Mouse (Mus musculus): ENCODE measurements around the gene Vmn1r139. TPM values are rescaled to one million over a fixed set of nuclear protein-coding genes. Genes with fewer than 3 reads are reported as not detected.

The Vmn1r139 gene
- not detected for total RNA-seq (2023)

DNA sequence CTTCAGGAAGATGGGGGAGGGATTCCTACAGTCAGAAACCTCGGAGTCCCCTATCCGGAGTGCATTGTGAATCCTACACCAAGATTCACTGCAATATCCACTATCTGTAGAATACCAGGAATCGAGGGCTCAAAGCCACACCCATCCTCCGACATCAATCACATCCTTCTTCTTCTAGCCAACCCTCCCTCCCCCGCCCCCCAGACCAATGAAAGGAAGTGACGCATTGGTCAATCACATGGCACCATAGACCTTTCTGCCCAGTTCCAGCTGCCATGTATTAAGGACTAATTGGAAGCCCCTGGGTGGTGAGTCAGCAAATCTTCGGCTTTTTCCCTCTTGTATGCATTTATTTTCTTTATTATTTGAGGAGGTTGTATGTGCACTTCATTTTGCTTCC lies at the start of gene Vmn1r139:
Vmn1r139 (plus strand) TSS at position 301 of the 400 bp plus-strand sequence.

DNA sequence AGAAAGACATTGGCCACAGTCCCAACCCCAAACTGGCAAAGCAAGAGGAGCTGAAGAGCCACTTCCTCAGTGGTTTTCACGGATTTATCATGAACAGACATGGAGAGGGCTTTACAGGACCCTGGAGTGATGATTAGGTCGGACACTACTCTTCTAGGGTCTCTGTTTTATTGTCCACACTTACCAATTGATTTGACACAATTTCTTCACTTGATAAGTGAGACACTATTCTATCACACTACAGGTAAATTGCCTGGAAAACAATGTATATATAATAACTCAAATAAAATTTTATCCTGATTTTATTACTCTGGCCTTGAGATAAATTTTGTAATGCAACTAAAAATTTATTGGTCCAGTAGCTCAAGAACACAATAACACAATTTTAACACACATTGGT lies 40.1 kb upstream of the Vmn1r139 start, which contains the start of gene Vmn1r138:
Vmn1r138 (minus strand) TSS at position 101 of the 400 bp plus-strand sequence.

DNA sequence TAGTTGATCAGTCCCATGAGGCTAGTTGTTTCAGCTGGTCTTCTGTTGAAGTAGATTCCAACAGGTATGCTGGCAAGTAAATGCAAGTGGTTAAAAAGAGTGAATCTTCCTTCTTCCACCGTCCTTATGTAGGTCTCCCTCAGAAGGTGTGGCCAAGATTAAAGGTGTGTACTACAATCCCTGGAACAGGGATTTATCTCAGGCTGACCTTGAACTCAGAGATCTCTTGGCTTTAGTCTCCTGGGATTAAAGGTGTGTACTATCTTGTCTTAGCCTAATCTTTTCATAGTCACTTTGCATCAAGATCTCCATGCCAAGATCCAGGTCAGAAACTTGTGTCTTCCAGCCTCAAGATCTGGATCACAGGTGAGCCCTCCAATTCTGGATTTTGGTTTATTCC lies 12.7 kb upstream of the Vmn1r139 start, which contains the start of gene Gm6176:
Gm6176 (minus strand) TSS at position 101 of the 400 bp plus-strand sequence.

DNA sequence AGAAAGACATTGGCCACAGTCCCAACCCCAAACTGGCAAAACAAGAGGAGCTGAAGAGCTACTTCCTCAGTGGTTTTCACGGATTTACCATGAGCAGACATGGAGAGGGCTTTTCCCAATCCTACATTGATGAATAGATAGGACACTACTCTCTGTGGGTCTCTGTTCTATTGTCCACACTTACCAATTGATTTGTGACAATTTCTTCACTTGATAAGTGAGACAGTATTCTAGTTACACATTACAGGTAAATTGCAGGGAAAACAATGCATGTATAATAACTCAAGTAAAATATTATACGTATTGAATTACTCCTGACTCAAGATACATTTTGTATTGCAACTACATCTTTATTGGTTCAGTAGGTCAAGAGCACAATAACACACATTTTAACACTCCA lies 49.3 kb downstream of the Vmn1r139 start, which contains the start of gene Gm16451:
Gm16451 (minus strand) TSS at position 101 of the 400 bp plus-strand sequence.

DNA sequence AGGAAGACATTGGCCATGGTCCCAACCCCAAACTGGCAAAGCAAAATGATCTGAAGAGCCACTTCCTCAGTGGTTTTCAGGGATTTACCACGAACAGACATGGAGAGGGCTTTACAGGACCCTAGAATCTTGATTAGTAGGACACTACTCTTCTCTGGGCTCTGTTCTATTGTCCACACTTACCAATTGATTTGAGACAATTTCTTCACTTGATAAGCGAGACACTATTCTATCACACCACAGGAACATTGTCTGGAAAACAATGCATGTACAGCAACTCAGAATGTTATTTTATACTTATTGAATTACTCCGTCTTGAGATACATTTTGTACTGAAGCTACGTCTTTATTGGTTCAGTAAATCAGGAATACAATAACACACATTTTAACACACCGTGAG lies 65.8 kb downstream of the Vmn1r139 start, which contains the start of gene Gm10666:
Gm10666 (minus strand) TSS at position 101 of the 400 bp plus-strand sequence.

Other genes with a start within 250 kb of the Vmn1r139 start
- not detected for gene Vmn1r135, start 236.7 kb upstream of the Vmn1r139 start, total RNA-seq (2023)
- gene Gm5725, start 224.8 kb upstream of the Vmn1r139 start, total RNA-seq (2023), result not detected
- gene Gm5891, start 147.8 kb upstream of the Vmn1r139 start, total RNA-seq (2023), result not detected
- gene Vmn1r137, start 74.5 kb upstream of the Vmn1r139 start, total RNA-seq (2023), result not detected
- not detected for gene Vmn1r138, start 40.2 kb upstream of the Vmn1r139 start, total RNA-seq (2023)
- not detected for gene Gm6176, start 12.8 kb upstream of the Vmn1r139 start, total RNA-seq (2023)
- not detected for gene Gm16451, start 49.2 kb downstream of the Vmn1r139 start, total RNA-seq (2023)
- gene Gm10666, start 65.7 kb downstream of the Vmn1r139 start, total RNA-seq (2023), result not detected
- not detected for gene Vmn1r142, start 95.0 kb downstream of the Vmn1r139 start, total RNA-seq (2023)
- gene Vmn1r143, start 120.3 kb downstream of the Vmn1r139 start, total RNA-seq (2023), result not detected
- not detected for gene Gm8653, start 132.2 kb downstream of the Vmn1r139 start, total RNA-seq (2023)
- gene Gm8453, start 160.4 kb downstream of the Vmn1r139 start, total RNA-seq (2023), result not detected